Mouse (Mus musculus): Measurements from ENCODE around the gene Akap9.
"Not testable (repeated sequence)": the region's sequence is repeated elsewhere in the genome, so short reads cannot be mapped to it uniquely, and the experiment has no call there.

Akap9 gene

DNA sequence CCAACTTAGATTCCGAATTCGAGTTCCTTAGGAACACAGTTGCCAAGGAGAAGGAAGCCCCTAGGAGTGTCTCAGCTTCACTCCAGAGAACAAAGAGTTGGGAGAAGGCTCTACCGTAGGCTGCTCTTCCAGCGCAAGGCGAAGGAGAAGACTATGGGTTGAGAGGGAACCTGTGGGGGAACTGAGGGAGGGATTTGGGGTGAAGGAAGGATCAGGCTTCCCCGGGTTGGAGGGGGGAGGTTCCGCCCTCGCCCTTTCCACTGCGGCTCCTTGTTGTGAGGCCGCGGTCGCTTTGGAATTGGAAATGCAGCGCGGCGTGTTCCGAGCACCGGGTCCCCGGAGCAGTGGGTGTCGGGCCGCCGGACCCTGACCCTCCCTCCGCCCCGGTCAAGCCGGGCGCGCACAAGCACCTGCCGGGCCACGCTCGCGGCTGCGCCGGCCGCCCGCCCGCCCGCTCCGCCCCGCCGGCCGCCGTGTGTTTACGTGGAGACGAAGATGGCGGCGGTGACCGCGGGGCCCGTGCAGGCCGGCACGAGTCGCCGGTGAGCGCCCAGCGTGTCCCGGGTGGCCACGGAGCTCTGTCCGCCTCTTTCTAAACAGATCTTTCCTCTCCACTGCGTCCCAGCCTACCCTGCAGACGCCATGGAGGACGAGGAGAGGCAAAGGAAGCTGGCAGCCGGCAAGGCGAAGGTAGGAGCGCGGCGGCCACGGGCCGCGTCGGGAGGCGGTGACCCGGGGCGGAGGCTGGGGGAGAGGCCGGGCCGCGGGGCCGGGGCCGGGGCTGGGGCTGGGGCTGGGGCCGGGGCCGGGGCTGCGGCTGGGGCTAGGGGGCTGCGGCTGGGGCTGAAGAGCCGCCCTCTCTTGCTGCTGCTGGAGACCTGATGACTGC lies at the start of gene Akap9:
Gene Akap9, plus strand, starts transcription at position 254 of the 889 bp plus-strand sequence.
- peak; percentile 45 for DNase-seq (ENCODE audit: low spot score)

DNA sequence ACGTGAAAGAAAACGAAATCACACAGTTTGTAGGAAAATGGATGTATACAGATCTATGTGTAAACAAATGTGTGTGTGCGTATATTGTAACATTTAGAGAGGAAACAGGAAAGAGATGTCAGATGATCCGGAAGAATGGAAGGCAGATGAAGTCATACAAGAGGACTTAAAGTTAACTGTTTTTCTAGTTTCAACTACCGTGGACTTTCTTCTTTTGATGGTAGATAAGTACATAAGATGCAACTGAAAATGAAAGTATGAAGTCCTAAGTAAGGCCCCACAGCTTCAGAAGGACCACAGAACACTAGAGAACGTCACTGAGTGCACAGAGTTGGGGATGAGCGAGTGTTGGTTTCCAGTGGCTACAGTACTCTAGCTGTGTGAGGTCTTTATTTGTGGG lies 41.0 kb upstream of the Akap9 start:
- not testable (repeated sequence) for DNase-seq (ENCODE audit: low spot score)

DNA sequence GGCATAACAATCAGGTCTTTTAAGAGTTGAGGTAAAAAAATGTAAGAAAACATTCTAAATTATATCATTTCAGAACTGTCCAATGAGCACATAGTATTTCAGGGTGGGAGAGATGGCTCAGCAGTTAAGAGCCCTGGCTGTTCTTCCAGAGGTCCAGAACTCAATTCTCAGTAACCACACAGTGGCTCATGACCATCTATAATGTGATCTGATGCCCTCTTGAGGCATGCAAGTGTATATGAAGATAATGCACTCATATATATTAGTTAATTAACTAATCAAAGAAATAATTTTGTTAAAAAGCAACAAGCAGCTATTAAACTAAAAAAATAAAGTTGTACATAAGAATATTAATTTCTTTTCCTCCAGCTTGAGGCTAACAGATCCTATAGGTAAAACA lies 38.7 kb upstream of the Akap9 start:
- no peak for DNase-seq (ENCODE audit: low spot score)

DNA sequence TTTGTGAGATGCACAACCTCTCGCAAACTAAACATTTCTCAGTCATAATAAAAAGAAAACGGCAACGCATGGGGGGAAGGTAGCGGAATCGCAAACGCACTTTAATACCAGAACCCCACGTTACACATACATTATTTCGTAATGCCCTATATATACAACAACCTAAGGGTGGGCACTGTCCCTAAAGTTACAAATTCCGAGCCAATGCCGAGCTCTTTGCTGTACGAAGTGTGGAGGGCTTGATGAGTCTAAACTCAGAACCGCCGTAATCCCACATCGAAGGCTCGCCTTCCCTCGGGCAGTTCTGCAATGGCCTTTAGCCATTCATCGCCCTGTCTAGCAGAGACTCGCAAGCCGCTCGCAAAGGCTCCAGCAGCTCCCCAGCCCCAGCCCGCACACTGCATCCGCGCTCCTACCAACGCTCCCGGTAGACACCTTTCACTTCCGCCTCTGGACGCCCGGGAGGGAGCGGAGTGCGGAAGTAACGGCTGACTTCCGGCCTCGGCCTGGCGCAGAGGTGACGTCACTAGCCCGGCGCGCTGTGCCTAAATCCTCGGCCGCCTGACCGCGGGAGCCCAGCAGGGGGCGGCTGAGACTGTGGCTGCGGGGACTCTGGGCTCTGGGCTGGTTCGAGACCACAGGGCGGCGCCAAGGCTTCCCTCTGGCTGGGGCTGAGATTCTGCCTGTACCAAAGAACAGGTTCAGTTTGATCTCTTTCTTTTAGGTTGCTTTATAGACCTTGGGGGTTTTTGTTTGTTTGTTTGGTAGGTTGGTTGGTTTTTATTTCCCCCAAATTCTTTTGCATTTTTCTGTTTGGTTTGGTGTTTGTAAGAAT lies 34.2 kb upstream of the Akap9 start, which contains the start of gene Mterf1a:
Gene Mterf1a, minus strand, starts transcription at position 475 of the 835 bp plus-strand sequence.
- DNase-seq (ENCODE audit: low spot score): not testable (repeated sequence)

DNA sequence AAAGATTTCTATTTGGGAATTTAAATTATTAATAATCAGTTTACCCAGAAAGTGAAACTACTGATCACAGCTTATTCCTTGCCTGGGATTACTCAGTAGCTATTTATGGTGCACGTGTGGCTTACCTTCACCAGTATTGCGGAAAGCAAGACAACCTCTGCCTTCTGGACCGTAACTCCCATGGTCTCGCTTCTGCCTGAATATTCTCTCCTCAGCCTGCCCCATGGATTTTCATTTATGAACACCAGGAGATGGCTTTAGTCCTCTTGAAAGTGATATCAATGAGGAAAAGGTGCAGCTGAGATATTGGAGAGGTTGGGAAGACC lies 33.6 kb upstream of the Akap9 start:
- not testable (repeated sequence) for DNase-seq (ENCODE audit: low spot score)

DNA sequence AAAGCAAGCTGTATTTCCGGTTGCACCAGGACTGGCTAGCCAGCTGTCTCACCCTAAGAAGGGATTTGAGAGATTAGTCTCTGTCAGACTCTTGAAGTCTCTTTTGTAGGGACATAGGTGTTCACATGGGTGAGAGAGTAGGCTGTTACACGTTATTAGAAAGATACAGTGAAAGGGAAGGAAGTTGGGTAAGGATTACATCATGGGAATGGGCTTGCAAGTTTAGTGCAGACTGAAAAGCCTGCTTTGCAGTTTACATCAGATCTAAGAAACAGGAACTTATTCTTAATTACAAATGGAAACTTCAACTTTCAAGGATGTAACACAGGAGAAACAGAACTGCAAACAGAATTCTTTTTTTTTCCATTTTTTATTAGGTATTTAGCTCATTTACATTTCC lies 22.4 kb upstream of the Akap9 start:
- no peak for DNase-seq (ENCODE audit: low spot score)

DNA sequence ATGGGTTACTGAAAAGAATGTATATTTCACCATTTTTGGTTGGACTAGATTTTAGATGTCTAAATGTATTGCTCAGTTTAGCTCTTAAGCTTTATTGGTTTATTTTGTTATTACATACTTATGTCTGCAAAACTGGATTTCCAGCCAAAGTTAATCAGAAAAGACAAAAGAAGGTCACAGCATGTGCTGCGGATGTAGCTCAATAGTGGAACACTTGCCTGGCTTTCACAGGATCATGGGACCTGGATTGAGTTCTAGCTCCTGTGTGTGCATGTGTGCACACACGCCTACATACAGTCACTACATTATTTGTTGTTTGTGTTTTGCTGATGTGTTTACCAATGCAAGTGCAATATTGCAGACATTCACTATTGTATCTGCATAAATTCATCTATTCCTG lies 5.5 kb upstream of the Akap9 start:
- no peak for DNase-seq (ENCODE audit: low spot score)

DNA sequence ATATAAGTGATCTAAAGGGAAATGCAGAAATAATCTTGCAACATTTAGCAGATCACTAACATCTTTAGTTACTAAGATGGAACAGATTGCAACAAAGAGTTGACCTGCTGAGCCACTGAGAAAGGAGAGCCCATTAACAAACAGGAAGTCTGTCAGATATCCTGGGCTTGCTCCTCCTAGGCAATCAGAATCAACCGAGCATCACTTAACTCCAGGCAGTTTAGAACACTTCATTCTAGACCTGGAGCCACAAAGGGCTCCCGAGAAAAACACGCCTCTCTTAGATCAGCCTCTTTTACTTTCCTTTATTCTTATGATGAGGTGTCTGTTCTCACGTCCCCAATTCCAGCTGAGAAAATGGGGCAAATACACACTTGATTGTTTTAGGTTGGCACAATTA lies 1.2 kb upstream of the Akap9 start:
- no peak for DNase-seq (ENCODE audit: low spot score)

DNA sequence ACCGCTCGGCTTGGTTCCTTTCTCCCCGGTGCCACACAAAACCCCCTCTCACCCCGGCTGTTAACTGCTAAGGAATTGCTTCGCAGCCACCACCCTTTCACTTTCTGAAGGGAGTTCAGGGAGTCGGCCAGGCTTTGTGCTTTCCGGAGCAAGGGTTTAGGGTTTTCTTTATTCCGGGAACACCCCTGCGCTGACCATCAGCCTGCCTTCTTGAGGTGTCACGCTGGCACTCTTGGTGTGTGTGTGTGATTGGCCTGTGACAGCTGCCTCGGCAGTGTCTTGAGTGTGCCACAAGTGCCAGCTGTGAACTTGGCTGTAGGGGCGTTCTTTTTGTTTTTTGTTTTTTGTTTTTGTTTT lies 814 bp downstream of the Akap9 start:
- no peak for DNase-seq (ENCODE audit: low spot score)

DNA sequence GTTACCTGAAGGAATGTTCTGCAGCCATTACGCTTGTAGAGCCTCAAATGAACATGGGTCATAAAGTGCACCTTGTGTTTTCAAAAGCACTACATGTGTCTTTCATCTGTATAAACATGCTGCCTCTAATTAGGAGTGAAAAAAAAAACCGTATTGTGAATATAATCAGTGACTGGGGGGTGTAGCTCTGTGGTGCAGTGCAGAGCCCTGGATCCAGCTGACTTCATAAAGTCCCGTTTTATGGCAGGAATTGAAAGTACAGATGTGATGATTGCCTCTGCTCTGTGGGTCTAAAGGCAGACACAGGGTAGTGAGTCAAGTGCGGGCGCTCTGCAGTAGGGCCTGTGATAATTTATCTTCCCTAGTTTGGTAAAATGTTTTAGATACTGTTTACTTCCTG lies 2.9 kb downstream of the Akap9 start:
- DNase-seq (ENCODE audit: low spot score): no peak

DNA sequence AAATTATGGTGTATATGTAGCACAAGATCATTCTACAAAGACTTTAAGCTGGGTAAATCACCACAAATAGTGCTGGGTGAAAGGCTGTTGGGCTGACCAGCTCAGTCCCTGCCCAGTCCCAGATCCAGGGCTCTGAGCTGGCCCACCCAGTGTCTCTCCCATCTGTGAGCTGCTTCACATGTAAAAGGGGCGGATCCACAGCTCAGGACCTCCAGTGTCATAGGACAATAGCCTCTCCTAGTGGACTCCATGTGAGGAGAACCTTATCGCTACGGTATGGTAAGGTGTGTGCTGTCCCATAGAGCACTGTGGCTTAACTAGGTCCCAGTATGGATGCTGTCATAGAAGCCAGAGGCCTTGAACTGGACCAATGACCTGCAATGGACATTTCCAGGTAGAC lies 3.8 kb downstream of the Akap9 start:
- no peak for DNase-seq (ENCODE audit: low spot score)

DNA sequence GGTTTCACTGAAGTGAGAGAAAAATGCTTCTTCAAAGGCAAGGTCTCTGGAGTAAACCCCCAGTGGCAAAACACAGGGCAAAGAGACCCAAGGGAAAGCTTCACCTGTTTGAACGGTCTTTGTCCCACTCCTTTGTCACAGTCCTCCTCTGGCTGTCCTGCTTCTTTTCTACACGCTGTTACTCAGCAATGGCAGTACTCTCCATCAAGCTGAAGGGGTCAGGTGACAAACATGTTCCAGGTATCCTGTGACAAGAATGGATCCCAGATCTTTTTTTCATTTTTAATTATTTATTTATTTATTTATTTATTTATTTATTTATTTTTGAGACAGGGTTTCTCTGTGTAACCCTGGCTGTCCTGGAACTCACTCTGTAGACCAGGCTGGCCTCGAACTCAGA lies 5.7 kb downstream of the Akap9 start:
- DNase-seq (ENCODE audit: low spot score): no peak

DNA sequence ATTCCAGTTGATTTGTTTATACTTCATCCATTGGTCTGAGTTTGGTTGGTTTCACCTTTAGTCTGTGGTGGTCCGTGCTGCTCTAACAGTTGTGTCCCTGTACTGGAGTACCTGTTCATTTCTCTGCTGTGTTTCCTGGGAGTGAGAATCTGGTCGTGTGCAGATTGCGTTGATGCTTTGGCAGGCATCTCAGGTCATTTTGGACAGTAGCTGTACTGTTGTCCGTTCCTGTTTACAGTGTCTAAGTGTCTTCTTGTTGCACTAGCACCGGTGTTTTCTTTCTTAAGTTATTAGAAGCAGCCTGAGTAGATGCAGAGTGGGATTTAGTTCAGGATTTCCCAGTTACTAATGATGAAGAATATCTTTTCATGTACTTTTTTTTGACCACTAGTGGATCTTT lies 7.4 kb downstream of the Akap9 start:
- DNase-seq (ENCODE audit: low spot score): no peak

DNA sequence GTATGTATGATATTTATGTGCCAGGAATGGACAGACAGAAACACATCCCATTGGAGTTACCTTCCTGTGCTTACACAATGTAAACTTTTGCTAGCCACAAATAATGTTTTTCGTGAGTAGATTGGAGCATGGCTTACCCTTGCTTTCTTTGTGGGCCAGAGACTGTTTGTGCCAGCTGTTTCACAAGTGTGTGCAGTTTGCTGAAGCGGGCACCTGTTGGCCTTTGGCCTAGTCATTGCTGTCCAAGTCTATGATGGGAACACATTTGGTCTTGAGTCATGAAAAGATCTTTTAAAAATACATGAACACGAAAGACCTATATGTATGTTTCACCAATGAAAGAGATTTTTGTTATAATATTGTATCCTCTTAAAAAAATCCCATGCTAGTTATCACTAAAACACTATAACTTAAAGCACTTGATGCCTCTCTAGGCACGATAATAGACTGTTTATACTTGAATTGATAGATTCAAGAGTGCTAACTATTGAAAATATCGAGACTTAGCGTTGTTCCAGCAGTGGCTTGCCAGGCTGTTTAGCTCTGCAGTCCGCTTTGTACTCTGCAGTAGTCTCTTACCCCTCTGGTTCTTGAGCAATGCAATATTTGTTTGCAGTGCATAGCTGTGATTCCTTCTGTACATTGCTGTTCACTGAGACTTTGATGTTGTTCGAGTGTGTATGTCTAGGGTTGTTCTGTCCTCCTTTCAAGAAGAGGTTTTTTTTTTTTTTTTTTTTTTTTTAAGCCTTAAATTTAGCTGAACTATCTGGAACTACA lies 8.1 kb downstream of the Akap9 start:
- no peak for DNase-seq (ENCODE audit: low spot score)

DNA sequence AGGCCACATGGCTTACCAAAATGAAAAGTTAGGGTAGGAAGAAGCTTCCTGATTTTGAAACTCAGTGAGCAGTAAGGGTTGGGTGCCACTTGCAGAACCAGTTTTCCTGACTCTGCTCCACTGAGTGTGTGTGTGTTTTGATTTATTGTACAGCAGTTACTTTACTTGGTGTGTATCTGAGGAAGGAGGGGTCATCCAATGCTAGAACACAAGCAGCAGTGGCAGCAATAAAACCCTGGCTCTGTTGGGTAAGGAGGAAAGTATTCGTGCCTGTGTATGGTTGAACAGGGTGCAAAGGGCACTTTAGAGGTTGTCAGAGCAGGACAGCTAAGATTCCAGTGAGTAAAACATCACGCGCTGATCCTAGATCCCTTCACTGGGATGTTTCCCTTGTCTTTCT lies 11.1 kb downstream of the Akap9 start:
- DNase-seq (ENCODE audit: low spot score): no peak

DNA sequence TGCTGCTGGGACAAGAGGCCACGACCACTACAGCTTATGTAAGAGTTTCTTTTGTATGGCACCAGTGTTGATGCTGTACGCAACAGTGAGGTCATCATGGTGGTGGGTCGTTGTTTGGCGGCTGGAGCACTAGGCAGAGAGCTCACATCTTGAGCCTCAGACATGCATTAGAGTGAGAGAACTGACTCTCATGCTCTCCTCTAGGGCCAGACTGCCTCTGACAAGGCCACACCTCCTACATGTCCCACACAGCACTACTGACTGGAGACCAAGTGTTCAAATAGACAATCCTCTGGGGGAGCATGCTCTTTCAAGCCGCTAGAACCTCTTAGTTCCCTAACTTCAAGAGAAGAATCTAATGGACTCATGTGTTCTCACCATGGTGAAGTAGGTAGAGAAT lies 11.5 kb downstream of the Akap9 start:
- no peak for DNase-seq (ENCODE audit: low spot score)

DNA sequence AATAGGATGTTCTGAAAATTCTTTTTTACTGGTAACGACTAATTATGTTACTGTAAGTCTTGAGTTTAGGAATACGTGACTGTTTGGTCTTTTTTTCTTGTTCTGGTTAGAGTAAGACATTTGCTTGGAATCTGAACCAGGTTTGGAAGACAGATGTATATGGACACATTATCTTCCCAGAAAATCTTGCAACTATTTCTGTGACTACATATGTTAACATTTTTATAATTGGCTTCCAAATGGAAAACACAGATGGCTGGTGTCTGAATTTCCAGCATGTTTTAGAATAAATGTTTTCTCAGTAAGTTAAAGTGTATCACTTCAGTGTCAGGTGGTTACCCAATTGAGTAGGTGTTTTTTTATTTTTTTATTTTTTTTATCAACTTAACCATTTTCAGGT lies 13.4 kb downstream of the Akap9 start:
- no peak for DNase-seq (ENCODE audit: low spot score)

DNA sequence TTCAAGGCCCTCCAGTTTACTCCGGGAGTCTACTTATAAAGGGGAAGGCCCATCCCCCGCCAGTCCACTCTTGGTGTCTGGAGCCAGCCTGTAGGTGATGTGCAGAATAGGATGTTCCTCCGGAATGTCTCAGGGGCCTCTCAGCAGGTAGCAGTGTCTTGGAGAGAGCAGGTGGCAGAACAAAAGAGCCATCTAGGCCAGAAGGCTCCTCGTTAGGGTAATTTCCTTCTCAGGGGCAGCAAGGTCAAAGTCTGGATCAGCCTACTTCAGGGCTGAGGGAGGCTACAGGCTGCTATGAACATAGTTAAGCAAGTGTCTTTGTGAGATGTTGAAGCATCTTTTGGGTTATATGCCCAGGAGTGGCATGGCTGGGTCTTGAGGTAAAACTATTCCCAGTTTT lies 15.3 kb downstream of the Akap9 start:
- not testable (repeated sequence) for DNase-seq (ENCODE audit: low spot score)

DNA sequence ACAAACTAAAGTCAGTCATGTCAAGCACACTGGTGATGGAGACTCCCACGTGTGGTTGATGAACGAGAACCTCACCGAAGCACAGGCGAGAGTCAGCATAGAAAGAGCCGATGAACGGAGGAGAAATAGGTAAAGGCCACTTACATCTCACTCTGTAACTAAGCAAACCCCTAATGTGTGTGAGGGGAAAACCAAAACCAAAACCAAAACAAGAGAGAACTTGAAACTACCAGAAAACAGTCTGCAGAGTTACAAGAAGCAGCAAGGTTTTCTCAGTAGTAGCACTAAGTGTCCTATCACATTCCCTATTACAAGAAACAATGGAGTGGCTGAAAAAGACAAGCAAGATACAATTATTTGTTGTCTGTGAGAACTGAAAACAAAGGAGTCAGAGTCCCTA lies 24.6 kb downstream of the Akap9 start:
- no peak for DNase-seq (ENCODE audit: low spot score)

DNA sequence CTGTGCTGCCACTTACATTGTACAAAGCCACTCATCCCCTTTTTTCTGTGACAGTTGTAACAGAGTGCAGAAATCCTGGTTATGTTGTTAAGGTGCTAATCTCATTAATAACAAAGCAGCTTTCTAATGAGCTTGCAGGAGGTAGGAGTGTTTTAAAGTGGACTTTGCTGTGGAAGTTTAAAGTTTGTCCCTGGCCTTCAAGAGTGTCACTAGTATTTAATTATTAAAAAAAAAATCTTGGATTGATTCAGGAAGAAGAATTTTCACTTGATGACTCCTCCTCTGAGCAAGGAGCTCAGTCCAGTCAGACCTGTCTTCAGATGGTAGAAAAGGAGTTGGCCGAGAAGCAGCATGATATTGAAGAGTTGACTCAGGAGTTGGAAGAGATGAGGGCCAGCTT lies 26.7 kb downstream of the Akap9 start:
- no peak for DNase-seq (ENCODE audit: low spot score)

DNA sequence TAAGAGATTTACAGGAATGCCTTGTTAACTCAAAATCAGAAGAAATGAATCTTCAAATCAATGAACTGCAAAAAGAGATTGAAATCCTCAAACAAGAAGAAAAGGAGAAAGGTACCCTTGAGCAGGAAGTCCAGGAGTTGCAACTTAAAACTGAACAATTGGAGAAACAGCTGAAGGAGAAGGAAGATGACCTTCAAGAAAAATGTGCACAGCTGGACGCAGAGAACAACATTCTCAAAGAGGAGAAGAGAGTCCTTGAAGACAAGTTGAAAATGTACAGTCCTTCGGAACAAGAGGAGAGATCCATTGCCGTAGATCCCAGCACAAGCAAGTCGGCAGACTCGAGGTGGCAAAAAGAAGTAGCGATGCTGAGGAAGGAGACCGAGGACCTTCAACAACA lies 33.4 kb downstream of the Akap9 start:
- no peak for DNase-seq (ENCODE audit: low spot score)

DNA sequence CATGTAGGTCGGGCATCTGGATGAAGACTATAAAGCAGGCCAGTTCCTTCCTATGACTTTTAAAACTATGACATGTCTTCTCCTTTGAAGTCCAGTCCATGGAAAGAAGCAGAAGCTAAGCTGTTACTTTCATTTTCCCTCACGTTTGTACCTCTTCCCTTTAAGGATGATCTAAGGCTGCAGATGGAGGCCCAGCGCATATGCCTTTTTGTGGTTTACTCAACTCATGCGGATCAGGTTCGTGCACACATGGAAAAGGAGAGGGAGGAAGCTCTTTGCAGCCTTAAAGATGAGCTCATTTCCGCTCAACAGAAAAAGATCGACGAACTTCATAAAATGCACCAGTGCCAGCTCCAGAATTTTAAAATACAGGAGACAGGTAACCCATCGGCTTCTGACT lies 40.6 kb downstream of the Akap9 start:
- DNase-seq (ENCODE audit: low spot score): no peak

DNA sequence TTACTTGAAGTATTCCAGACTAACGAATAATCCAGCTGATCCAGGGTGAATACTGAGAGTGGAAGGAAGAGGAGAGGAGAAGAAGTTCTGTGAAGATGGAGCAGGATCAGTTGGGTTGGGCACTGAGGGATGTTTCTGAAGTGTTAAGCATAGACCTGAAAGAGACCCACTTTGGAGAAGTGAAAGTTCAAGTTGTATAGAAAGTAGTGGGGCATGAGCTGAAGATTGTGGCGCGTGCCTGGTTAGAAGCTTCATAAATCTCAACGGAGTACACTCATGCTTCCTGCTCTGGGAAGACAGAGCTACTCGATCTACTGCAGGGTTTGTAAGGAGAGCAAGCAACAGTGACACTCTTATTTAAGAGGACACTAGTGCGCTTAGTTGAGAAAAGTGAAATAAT lies 41.3 kb downstream of the Akap9 start:
- no peak for DNase-seq (ENCODE audit: low spot score)

Measured in ovary, adult 18-20 months (tissue).